Mouse (Mus musculus): ENCODE results near the gene Canx. TPM values are rescaled to one million over a fixed set of nuclear protein-coding genes. Genes with fewer than 3 reads are reported as not detected.

Gene Canx
- polyA plus RNA-seq, 1 experiment, result 159 TPM

DNA sequence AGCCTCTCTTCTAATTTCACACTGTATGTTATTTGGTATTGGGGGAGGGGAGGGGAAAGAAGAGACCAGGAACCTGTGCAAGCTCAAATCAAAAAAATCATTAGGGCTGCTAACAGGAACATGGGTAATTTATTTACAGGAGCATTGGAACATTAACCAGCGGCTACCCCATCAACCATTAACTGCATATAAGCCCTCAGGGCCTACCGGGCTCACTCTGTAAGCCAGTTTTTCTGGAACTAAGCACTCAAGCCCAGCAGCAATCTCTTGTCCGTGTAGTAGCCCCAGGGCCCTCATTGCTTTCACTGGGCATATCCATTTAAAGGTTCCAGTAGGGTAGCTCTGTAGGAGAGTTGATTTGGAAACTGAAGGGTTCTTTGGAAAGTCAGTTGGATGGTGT lies 29.4 kb upstream of the Canx start:
- Histone ChIP-seq H3K27ac (replicated peaks; ENCODE audit: low read depth, low read length) (no peak overlapping the region), H3K4me1 (ENCODE audit: control insufficient read depth, insufficient read depth, insufficient read length, low read length) (peaks cover 2% of the 10 kb centered on the region; the same call in 1 of the 2 replicates), H3K4me3 (ENCODE audit: insufficient read depth, low read depth, low read length) (no peak overlapping the region)

DNA sequence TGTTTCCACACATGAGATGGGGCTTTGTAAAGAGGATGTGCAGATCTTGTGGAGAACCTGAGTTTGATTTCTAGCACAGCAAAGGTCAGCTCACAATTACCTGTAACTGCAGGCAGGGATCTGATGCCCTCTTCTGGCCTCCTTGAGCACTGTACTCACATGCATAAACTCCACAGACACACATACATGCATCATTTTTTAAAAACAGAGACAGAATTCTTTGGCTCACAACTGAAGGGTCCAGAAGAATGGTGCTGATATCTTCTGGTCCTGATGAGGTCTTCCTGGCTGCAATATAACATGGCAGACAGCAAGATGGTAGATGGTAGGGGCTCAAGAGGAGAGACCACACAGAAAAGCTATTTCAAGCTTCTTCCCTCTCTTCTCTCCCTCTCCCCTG lies 28.7 kb upstream of the Canx start, which contains the start of gene Cby3:
TSS of gene Cby3 (plus strand) at position 301 of the 400 bp plus-strand sequence.
- Histone ChIP-seq H3K27ac (replicated peaks; ENCODE audit: low read depth, low read length) (no peak within 1 kb of the TSS), H3K4me1 (ENCODE audit: control insufficient read depth, insufficient read depth, insufficient read length, low read length) (peaks cover 2% of the 10 kb centered on the region; the same call in 1 of the 2 replicates), H3K4me3 (ENCODE audit: insufficient read depth, low read depth, low read length) (no peak within 1 kb of the TSS)

- no peaks in the 10 kb centered on the region for H3K4me1 ChIP-seq (ENCODE audit: control insufficient read depth, insufficient read depth, insufficient read length, low read length)
- H3K4me3 ChIP-seq (ENCODE audit: insufficient read depth, low read depth, low read length), result no peak overlapping the region
- no peak overlapping the region for H3K27ac ChIP-seq (replicated peaks; ENCODE audit: low read depth, low read length)
These were observed 26.7 kb upstream of the Canx start for GRCm38 (mm10) chr11:50352177-50352576.

DNA sequence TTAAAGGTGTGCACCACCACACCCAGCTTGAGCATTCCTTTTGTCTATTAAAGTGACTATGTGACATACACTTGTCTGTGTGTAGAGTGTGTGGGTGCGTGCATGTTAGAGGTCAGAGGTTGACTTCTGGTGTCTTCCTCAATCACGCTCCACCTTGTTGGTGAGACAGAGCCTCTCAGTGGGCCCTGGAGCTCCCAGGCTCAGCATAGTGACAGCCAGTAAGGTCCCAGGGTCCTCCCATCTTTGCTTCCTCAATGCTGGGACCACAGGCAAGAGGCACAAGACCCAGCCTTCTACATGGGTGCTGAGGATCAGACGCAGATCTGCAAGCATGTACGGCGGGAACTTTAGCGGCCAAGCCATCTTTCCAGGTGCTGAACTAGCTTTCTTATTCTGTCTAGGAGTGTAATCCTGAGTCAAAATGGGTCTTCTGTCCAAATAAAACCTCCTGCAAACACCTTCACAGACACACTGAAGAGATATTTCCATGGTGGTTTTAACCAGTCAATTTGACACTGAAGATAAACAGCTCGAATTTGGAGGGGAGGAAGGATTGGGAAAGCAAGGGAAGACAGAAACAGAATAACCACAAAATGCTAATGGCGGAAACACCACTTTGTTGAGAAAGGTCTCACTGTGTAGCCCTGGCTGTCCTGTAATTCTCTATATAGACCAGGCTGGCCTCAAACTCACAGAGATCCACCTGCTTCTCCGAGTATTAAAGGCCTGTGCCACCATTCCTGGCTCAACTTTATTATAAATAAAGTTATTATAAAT lies 21.0 kb upstream of the Canx start:
- H3K4me1 ChIP-seq (ENCODE audit: control insufficient read depth, insufficient read depth, insufficient read length, low read length), result no peaks in the 10 kb centered on the region

GRCm38 (mm10) chr11:50345486-50345885 lies 20.0 kb upstream of the Canx start:
- H3K27ac ChIP-seq (replicated peaks; ENCODE audit: low read depth, low read length), result no peak overlapping the region
- H3K4me3 ChIP-seq (ENCODE audit: insufficient read depth, low read depth, low read length), result no peak overlapping the region
- no peaks in the 10 kb centered on the region for H3K4me1 ChIP-seq (ENCODE audit: control insufficient read depth, insufficient read depth, insufficient read length, low read length)

More for the DNA sequence above, 21.0 kb upstream of the Canx start:
- H3K27ac ChIP-seq (replicated peaks; ENCODE audit: low read depth, low read length), result no peak overlapping the region
- H3K4me3 ChIP-seq (ENCODE audit: insufficient read depth, low read depth, low read length), result no peak overlapping the region

DNA sequence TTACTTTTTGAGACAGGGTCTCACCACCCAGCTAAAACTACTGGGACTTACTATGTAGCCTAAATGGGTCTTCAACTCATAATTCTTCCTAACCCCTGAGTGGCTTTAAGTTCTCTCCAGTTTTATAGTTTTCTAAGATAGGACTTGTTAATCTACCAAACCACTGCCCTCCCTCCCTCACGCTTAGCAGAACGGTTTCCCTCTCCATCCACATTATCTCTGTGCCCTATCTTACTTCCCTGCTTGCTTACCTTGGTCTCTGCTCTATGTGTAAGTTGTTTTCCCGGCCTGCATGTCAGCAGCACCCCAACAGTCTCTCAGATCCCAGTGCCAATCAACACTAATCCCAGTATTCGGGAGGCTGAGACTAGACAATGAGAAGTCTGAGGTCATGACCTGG lies 11.4 kb upstream of the Canx start:
- Histone ChIP-seq H3K27ac (replicated peaks; ENCODE audit: low read depth, low read length) (no peak overlapping the region), H3K4me1 (ENCODE audit: control insufficient read depth, insufficient read depth, insufficient read length, low read length) (no peaks in the 10 kb centered on the region), H3K4me3 (ENCODE audit: insufficient read depth, low read depth, low read length) (no peak overlapping the region)

GRCm38 (mm10) chr11:50336126-50336525 lies 10.7 kb upstream of the Canx start:
- no peak overlapping the region for H3K27ac ChIP-seq (replicated peaks; ENCODE audit: low read depth, low read length)
- H3K4me1 ChIP-seq (ENCODE audit: control insufficient read depth, insufficient read depth, insufficient read length, low read length), result no peaks in the 10 kb centered on the region

GRCm38 (mm10) chr11:50333181-50333580 lies 7.7 kb upstream of the Canx start:
- H3K4me3 ChIP-seq (ENCODE audit: insufficient read depth, low read depth, low read length), result no peak overlapping the region
- no peaks in the 10 kb centered on the region for H3K4me1 ChIP-seq (ENCODE audit: control insufficient read depth, insufficient read depth, insufficient read length, low read length)
- H3K27ac ChIP-seq (replicated peaks; ENCODE audit: low read depth, low read length), result no peak overlapping the region

More at GRCm38 (mm10) chr11:50336126-50336525, 10.7 kb upstream of the Canx start:
- no peak overlapping the region for H3K4me3 ChIP-seq (ENCODE audit: insufficient read depth, low read depth, low read length)

- Histone ChIP-seq H3K4me1 (ENCODE audit: control insufficient read depth, insufficient read depth, insufficient read length, low read length) (no peaks in the 10 kb centered on the region), H3K27ac (replicated peaks; ENCODE audit: low read depth, low read length) (no peak overlapping the region), H3K4me3 (ENCODE audit: insufficient read depth, low read depth, low read length) (no peak overlapping the region)
These were observed 3.9 kb upstream of the Canx start for GRCm38 (mm10) chr11:50329378-50329777.

DNA sequence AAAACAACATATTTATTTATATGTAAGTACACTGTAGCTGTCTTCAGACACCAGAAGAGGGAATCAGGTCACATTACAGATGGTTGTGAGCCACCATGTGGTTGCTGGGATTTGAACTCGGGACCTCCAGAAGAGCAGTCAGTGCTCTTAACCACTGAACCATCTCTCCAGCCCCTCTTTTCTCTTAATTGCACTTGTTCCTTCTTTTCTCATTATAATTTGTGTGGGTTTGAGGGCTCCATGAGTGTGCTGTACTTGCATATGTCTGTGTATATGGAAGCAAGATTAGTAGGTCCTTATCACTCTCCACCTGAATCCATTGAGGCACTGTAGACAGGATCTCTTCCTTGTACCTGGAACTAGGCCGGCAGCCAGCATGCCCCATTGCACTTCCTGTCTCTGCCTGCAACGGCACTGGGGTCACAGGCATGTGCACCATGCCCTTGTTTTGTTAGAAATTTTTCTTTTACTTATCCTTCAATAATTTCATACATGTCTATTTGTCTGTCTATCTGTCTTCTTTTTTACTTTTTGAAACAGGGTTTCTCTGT lies 2.7 kb upstream of the Canx start:
- Histone ChIP-seq H3K4me3 (ENCODE audit: insufficient read depth, low read depth, low read length) (no peak overlapping the region), H3K4me1 (ENCODE audit: control insufficient read depth, insufficient read depth, insufficient read length, low read length) (no peaks in the 10 kb centered on the region), H3K27ac (replicated peaks; ENCODE audit: low read depth, low read length) (no peak overlapping the region)

DNA sequence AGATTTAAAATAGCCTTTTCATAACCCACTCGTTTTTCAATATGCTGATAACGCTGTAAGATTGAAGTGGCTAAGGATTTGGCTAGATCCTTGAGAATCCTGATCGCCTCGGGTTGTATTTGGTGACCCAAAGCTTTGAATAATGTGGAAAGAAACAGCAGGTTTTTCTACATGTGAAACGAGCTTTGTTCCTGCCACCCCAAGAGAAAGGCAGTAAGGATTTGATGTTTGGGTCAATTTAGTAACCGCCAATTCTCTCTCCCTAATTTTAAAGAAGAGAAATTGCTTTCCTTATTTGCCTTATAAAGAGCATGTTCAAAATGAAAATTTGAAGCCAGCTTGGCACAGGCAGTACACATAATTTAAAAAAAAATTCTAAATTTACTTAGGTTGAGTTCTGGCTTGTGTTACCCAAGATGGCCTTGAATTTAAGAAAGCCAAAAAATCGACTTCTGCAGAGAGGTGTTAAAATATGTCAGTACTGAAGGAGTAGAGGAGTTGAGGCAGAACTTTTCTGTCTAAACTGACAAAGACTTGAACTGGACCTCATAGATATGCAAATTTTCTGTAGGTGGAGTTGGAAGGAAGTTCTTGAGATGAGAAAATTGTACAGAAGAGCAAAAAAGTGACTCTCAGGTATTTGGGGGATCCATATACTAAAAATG lies 961 bp upstream of the Canx start:
- Histone ChIP-seq H3K4me3 (ENCODE audit: insufficient read depth, low read depth, low read length) (peak overlapping the region; percentile 64), H3K4me1 (ENCODE audit: control insufficient read depth, insufficient read depth, insufficient read length, low read length) (no peaks in the 10 kb centered on the region), H3K27ac (replicated peaks; ENCODE audit: low read depth, low read length) (peak overlapping the region; percentile 80)

DNA sequence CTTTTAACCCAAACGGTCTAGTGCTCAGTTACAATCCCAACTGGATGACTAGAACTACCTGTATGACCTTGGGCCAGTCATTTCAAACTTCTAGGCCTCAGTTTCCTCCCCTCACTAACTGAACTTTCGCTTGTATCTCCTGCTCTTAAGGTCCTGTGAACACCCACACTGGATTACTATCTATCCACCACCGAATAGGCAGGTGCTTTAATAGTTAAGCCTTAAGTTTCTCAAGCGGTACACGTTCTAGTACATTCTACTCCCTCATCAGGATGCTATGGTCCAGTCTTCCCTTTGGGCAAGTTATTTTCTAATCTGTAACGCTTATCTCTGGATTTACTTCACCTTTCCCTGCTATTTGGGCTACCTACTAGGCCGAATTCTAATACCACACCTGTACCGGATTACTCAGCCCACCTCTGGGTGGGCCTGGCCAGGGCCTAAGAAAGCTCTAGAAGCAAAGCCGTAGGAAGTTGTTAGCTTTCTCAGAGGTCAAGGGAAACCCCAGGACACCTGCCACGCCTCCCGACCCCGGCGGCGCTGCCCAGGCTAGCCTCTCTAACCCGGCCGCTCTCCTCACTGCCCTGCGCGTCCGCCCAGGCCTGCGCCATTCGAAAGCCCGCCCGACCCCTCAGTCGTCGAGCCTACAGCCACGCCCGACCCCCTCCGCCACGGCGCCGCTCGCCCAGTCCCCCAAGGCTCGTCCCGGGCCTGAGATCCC lies 562 bp downstream of the Canx start:
- H3K4me3 ChIP-seq (ENCODE audit: insufficient read depth, low read depth, low read length), result peak overlapping the region; percentile 69
- H3K4me1 ChIP-seq (ENCODE audit: control insufficient read depth, insufficient read depth, insufficient read length, low read length), result no peaks in the 10 kb centered on the region
- peak overlapping the region; percentile 55 for H3K27ac ChIP-seq (replicated peaks; ENCODE audit: low read depth, low read length)

DNA sequence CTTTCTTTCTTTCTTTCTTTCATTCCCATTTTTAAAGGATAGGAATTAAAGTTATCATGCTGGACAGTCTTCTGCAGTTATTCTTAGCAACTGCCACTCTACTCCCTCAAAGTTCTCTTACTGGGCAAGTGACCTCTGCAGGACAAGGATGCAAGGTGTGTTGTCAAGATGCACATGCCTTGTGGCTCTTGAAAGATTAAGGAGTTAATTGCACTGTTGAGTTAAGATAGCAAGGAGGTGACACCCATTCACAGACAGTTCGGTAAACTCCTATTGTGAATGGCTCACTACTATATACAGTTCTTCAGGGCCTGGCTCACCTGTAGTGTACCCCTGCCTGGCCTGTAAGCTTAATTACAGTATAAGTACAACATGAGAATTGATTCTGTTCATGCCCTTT lies 1.6 kb downstream of the Canx start:
- H3K4me1 ChIP-seq (ENCODE audit: control insufficient read depth, insufficient read depth, insufficient read length, low read length), result no peaks in the 10 kb centered on the region
- 0 out of 2 replicates have a peak overlapping the region, but pooled peaks have one; percentile 1 for H3K4me3 ChIP-seq (ENCODE audit: insufficient read depth, low read depth, low read length)
- no peak overlapping the region for H3K27ac ChIP-seq (replicated peaks; ENCODE audit: low read depth, low read length)

DNA sequence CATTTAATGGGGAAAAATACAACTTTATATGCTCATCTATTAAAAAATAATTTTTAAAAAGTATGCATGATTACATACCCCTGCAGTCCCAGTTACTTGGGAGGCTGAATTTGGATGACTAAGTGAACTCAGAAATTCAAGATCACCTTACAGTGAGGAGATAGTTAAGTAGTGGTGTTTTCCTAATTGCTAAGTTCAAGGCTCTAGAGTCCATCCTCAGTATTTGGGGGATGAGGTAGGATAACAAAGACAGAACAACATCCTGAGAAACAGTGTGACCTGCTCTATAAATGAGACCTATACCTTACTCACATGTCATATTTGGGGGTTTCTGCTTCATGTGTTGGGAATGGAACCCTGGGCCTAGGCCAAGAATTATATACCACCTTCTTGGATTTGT lies 3.1 kb downstream of the Canx start:
- no peaks in the 10 kb centered on the region for H3K4me1 ChIP-seq (ENCODE audit: control insufficient read depth, insufficient read depth, insufficient read length, low read length)
- H3K27ac ChIP-seq (replicated peaks; ENCODE audit: low read depth, low read length), result no peak overlapping the region
- no peak overlapping the region for H3K4me3 ChIP-seq (ENCODE audit: insufficient read depth, low read depth, low read length)

- no peak overlapping the region for H3K27ac ChIP-seq (replicated peaks; ENCODE audit: low read depth, low read length)
- no peaks in the 10 kb centered on the region for H3K4me1 ChIP-seq (ENCODE audit: control insufficient read depth, insufficient read depth, insufficient read length, low read length)
- H3K4me3 ChIP-seq (ENCODE audit: insufficient read depth, low read depth, low read length), result no peak overlapping the region
These were observed 4.2 kb downstream of the Canx start for GRCm38 (mm10) chr11:50321239-50321638.
